Mouse (Mus musculus): ENCODE data around the gene Olfr599. TPM values are rescaled to one million over a fixed set of nuclear protein-coding genes. Genes with fewer than 3 reads are reported as not detected.
"Not testable (repeated sequence)": the region's sequence is repeated elsewhere in the genome, so short reads cannot be mapped to it uniquely, and the experiment has no call there.

The Olfr599 gene
- not detected for total RNA-seq (2021)

GRCm38 (mm10) chr7:103335617-103336016 is at the start of gene Olfr599:
TSS of gene Olfr599 (plus strand) at chr7:103335917.
- intact Hi-C loops (cut with DNase I): no loop called here

GRCm38 (mm10) chr7:103305348-103305747 is 30.4 kb upstream of the Olfr599 start, which contains the start of gene Olfr596:
TSS of gene Olfr596 (plus strand) at chr7:103305648.
- intact Hi-C loops (cut with DNase I); DNase-seq (ENCODE audit: low spot score in 2 of 2): not testable (repeated sequence)

More at GRCm38 (mm10) chr7:103335617-103336016, at the start of gene Olfr599:
- DNase-seq (ENCODE audit: low spot score in 2 of 2): no peak

GRCm38 (mm10) chr7:103316015-103316414 is 19.7 kb upstream of the Olfr599 start, which contains the start of gene Olfr597:
TSS of gene Olfr597 (plus strand) at chr7:103316315.
- DNase-seq (ENCODE audit: low spot score in 2 of 2); intact Hi-C loops (cut with DNase I): not testable (repeated sequence)

GRCm38 (mm10) chr7:103323268-103323667 is 12.4 kb upstream of the Olfr599 start, which contains the start of gene Olfr598:
TSS of gene Olfr598 (plus strand) at chr7:103323568.
- DNase-seq (ENCODE audit: low spot score in 2 of 2): no peak
- intact Hi-C loops (cut with DNase I): no loop called here

GRCm38 (mm10) chr7:103349569-103349968 is 13.9 kb downstream of the Olfr599 start, which contains the start of gene Olfr600:
TSS of gene Olfr600 (minus strand) at chr7:103349669.
- intact Hi-C loops (cut with DNase I): no loop called here
- DNase-seq (ENCODE audit: low spot score in 2 of 2): no peak

- DNase-seq (ENCODE audit: low spot score in 2 of 2): no peak
- intact Hi-C loops (cut with DNase I): no loop called here
Measured at GRCm38 (mm10) chr7:103362555-103362954, 26.8 kb downstream of the Olfr599 start, which contains the start of gene Olfr601. TSS of gene Olfr601 (minus strand) at chr7:103362655.

- intact Hi-C loops (cut with DNase I): no loop called here
- no peak for DNase-seq (ENCODE audit: low spot score in 2 of 2)
Measured at GRCm38 (mm10) chr7:103386077-103386476, 50.4 kb downstream of the Olfr599 start, which contains the start of gene Olfr603. TSS of gene Olfr603 (minus strand) at chr7:103386177.

Other genes starting within 250 kb of the Olfr599 start
- not detected for gene Olfr585, start 238.2 kb upstream of the Olfr599 start, total RNA-seq (2021)
- gene Olfr586, start 210.3 kb upstream of the Olfr599 start, total RNA-seq (2021): not detected
- gene Olfr588-ps1, start 195.0 kb upstream of the Olfr599 start, total RNA-seq (2021): not detected
- gene Olfr589, start 179.6 kb upstream of the Olfr599 start, total RNA-seq (2021): not detected
- not detected for gene Olfr591, start 157.6 kb upstream of the Olfr599 start, total RNA-seq (2021)
- not detected for gene Olfr592, start 151.1 kb upstream of the Olfr599 start, total RNA-seq (2021)
- gene Olfr593, start 124.1 kb upstream of the Olfr599 start, total RNA-seq (2021): not detected
- gene Olfr594, start 118.9 kb upstream of the Olfr599 start, total RNA-seq (2021): not detected
- gene Usp17ld, start 83.4 kb upstream of the Olfr599 start, total RNA-seq (2021): not detected
- not detected for gene Olfr596, start 30.3 kb upstream of the Olfr599 start, total RNA-seq (2021)
- gene Olfr597, start 19.6 kb upstream of the Olfr599 start, total RNA-seq (2021): not detected
- not detected for gene Olfr598, start 12.3 kb upstream of the Olfr599 start, total RNA-seq (2021)
- gene Olfr600, start 13.8 kb downstream of the Olfr599 start, total RNA-seq (2021): not detected
- not detected for gene Olfr601, start 26.7 kb downstream of the Olfr599 start, total RNA-seq (2021)
- not detected for gene Olfr603, start 50.3 kb downstream of the Olfr599 start, total RNA-seq (2021)
- gene Usp17lc, start 79.2 kb downstream of the Olfr599 start, total RNA-seq (2021): not detected
- gene Olfr605, start 109.5 kb downstream of the Olfr599 start, total RNA-seq (2021): not detected
- gene Olfr606, start 113.1 kb downstream of the Olfr599 start, total RNA-seq (2021): not detected
- gene Olfr607, start 128.2 kb downstream of the Olfr599 start, total RNA-seq (2021): not detected
- not detected for gene Olfr608, start 134.0 kb downstream of the Olfr599 start, total RNA-seq (2021)
- not detected for gene Olfr609, start 162.1 kb downstream of the Olfr599 start, total RNA-seq (2021)
- gene Olfr610, start 176.2 kb downstream of the Olfr599 start, total RNA-seq (2021): not detected
- not detected for gene Olfr611, start 184.9 kb downstream of the Olfr599 start, total RNA-seq (2021)
- gene Olfr612, start 206.8 kb downstream of the Olfr599 start, total RNA-seq (2021): not detected
- not detected for gene Olfr613, start 212.2 kb downstream of the Olfr599 start, total RNA-seq (2021)
- gene Olfr615, start 220.2 kb downstream of the Olfr599 start, total RNA-seq (2021): not detected
- not detected for gene Olfr616, start 233.2 kb downstream of the Olfr599 start, total RNA-seq (2021)
- not detected for gene Olfr617, start 237.1 kb downstream of the Olfr599 start, total RNA-seq (2021)